Mouse (Mus musculus) small intestine, adult 2 months (tissue): ENCODE results near the gene Ust. TPM values are rescaled to one million over a fixed set of nuclear protein-coding genes. Genes with fewer than 3 reads are reported as not detected.

Experiments used
- H3K27ac ChIP-seq: fragments of 200-500 bp; 2 replicates; pipeline ENCODE4 v1.5.1; 2012; ENCODE audit warnings: low read depth, low read length, control low read depth, inconsistent platforms; ENCODE audit not compliant: insufficient read depth
- H3K27me3 ChIP-seq: fragments of 200-500 bp; 2 replicates; pipeline ENCODE4 v1.6.1; 2012; ENCODE audit warnings: mild to moderate bottlenecking, moderate library complexity, low read length, inconsistent platforms; ENCODE audit not compliant: control insufficient read depth, insufficient read depth
- H3K36me3 ChIP-seq: fragments of 200-500 bp; 2 replicates; pipeline ENCODE4 v1.6.1; 2012; ENCODE audit warnings: mild to moderate bottlenecking, low read length, control low read depth, inconsistent platforms; ENCODE audit not compliant: control insufficient read depth, insufficient read depth
- H3K4me1 ChIP-seq: fragments of 200-500 bp; 2 replicates; pipeline ENCODE4 v1.6.1; 2012; ENCODE audit warnings: low read length, inconsistent platforms, mixed read lengths; ENCODE audit not compliant: control insufficient read depth, insufficient read depth, insufficient read length
- H3K4me3 ChIP-seq: fragments of 200-500 bp; 2 replicates; pipeline ENCODE4 v1.5.1; 2012; ENCODE audit warnings: low read depth, mild to moderate bottlenecking, control low read depth, inconsistent platforms, low read length, moderate library complexity
- CTCF ChIP-seq: fragments of 200-500 bp; IDR thresholded peaks from 2 replicates; pipeline ENCODE4 v1.5.1; 2012; ENCODE audit warnings: low read depth, mild to moderate bottlenecking, control low read depth, inconsistent platforms, low read length, moderate library complexity, mixed read lengths; ENCODE audit not compliant: insufficient replicate concordance, insufficient read length; ENCODE audit errors: extremely low read depth
- POLR2A ChIP-seq: fragments of 200-500 bp; IDR thresholded peaks from 2 replicates; pipeline ENCODE4 v1.6.1; 2012; ENCODE audit warnings: low read depth, mild to moderate bottlenecking, control low read depth, inconsistent platforms, low read length, moderate library complexity
- WGBS: fragments of 180-500 bp; shearing (Covaris S2); methylation state at CpG from one replicate; pipeline ENCODE4 v1.1.7; 2018; 5-methylcytosine and 5-hydroxymethylcytosine counted together
- polyA plus RNA-seq: library from polyadenylated mRNA; depleted of rRNA; stranded (reverse); fragments of >200 nt; gene quantifications from 2 replicates; pipeline ENCODE4 v1.2.3, GENCODE M21; 2012

The Ust gene
- polyA plus RNA-seq, 1 experiment = 0.33 TPM

DNA sequence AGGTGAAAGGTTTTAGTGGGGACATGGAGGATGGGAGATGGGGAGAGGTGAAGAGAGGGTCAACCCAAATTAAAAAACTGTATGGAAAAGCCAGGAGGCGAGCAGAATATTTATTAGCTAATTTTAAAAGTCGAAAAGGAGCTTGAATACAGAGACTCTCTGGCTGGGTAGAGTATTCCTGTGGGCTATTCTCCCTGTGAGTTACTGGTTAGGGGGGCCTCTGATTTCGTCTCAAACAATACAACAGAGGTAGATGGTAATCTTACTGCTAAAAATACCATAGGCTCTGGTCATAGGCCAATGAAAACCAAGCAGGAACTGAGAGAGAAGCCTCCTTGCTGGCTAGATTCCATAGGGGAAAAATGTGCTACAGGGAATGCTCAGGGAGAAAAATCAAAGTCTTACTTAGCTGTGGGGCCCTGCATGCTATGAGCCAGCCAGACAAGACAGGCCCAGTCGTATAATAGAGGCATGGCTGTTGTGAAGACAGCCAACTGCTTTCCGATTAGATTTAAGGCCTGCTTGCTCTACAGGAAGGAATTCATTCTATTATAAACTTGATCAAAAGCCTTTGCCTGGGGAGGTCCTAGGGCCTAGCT lies 23.0 kb downstream of the Ust start:
- Histone ChIP-seq H3K27me3 (no peaks in the 10 kb centered on the region), H3K36me3 (no peaks in the 10 kb centered on the region), H3K27ac (no peak overlapping the region), H3K4me3 (no peak overlapping the region), H3K4me1 (no peaks in the 10 kb centered on the region; the same call in 1 of the 2 replicates)
- no peak for TF ChIP-seq CTCF
- no peak for TF ChIP-seq POLR2A
- WGBS = 53% methylated on average over 5 of the region's 5 CpGs

DNA sequence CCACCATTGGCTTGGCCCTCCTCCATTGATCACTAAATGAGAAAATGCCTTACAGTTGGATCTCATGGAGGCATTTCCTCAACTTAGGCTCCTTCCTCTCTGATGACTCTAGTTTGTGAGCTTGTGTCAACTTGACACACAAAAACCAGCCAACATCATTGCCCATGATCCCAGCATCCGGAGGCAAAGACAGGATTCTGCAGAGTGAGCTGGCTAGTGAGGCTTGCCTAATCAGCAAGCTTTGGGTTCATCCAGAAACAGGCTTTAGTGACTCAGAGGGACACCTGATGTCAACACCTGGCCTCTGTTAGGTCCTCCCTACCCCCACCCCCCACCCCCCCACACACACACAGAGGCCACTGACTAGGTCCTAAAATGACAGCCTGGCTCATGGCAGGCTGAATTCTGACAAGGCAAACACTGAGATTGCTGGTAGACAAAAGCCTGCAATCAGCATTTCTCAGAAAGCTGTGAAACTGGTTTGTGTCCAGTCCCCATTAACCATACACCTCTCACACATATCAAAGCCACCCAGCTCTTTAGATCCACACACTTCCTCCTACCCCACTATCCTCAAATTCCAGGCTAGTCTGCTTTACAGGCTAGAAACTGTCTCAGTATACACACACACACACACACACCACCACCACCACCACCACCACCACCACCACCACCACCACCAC lies 26.6 kb downstream of the Ust start:
- Histone ChIP-seq H3K27me3 (no peaks in the 10 kb centered on the region), H3K4me1 (no peaks in the 10 kb centered on the region), H3K27ac (no peak overlapping the region), H3K4me3 (no peak overlapping the region), H3K36me3 (no peaks in the 10 kb centered on the region)
- WGBS = 84% methylated on average over 1 of the region's 1 CpGs
- no peak for TF ChIP-seq CTCF
- TF ChIP-seq POLR2A = no peak

DNA sequence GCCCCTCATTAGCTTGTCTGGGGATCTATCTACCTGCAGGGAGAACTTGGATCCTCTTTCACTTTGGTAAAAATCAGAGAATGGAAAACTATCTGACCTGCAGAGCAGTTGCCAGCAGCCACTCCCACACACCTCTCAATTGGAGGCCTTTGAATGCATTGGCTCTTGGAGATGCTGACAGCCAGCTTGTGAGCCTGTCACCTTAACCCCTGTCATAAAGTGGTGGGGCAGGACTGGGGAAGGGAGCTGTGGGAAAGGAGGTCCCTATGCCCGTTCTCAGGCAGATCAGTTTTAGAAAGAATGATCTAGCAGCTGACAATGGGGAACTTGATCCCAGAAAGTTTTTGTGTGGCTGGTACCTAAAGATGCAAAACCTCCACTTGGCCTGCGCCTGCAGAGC lies 31.2 kb downstream of the Ust start:
- Histone ChIP-seq H3K27ac (no peak overlapping the region), H3K27me3 (no peaks in the 10 kb centered on the region), H3K36me3 (no peaks in the 10 kb centered on the region), H3K4me1 (no peaks in the 10 kb centered on the region), H3K4me3 (no peak overlapping the region)
- no peak for TF ChIP-seq CTCF
- no peak for TF ChIP-seq POLR2A
- WGBS = 67% methylated on average over 2 of the region's 2 CpGs

DNA sequence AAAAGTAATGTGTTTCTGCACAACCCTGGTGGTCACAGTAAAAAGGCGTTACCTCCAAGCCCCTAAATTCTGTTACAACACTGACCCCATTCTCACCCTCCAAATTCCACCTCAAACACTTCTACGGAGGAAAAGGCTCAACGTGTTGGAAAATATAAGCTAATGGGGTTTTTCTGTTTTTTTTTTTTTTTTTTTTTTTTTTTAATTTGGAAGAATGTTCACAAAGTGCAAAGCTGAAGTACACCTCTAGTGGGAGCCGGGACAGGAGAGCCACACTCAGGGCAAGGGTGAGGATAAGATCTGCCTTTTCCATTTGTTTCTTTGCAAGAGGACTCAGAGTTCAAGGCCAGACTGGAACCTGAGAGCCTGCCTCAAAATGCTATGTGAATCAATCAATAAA lies 34.1 kb downstream of the Ust start:
- no peaks in the 10 kb centered on the region for H3K36me3 ChIP-seq
- H3K4me1 ChIP-seq = no peaks in the 10 kb centered on the region
- no peak overlapping the region for H3K4me3 ChIP-seq
- no peaks in the 10 kb centered on the region for H3K27me3 ChIP-seq
- TF ChIP-seq POLR2A = no peak
- TF ChIP-seq CTCF = no peak
- 83% methylated on average over 4 of the region's 4 CpGs for WGBS
- H3K27ac ChIP-seq = no peak overlapping the region

DNA sequence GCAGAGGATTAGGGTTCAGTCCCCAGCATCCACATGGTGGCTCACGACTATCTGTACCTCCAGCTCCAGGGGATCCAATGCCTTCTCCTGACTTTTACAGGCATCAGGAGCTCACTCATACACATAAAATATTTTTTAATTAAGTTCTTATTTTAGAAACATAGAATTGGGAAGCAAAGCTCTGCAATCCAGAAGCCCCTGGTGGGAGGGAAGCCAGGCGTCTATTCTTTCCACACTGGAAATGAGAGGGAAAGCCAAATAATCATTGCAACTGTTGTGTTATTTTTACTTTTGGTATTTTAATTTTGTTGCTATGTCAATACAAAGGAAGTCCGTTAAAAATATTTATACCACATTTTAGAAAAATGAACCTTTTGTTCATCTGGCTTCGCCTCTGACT lies 35.8 kb downstream of the Ust start:
- WGBS = 85% methylated on average over 4 of the region's 4 CpGs
- Histone ChIP-seq H3K36me3 (no peaks in the 10 kb centered on the region), H3K27me3 (no peaks in the 10 kb centered on the region), H3K4me3 (no peak overlapping the region), H3K27ac (no peak overlapping the region), H3K4me1 (no peaks in the 10 kb centered on the region)
- no peak for TF ChIP-seq POLR2A
- no peak for TF ChIP-seq CTCF

DNA sequence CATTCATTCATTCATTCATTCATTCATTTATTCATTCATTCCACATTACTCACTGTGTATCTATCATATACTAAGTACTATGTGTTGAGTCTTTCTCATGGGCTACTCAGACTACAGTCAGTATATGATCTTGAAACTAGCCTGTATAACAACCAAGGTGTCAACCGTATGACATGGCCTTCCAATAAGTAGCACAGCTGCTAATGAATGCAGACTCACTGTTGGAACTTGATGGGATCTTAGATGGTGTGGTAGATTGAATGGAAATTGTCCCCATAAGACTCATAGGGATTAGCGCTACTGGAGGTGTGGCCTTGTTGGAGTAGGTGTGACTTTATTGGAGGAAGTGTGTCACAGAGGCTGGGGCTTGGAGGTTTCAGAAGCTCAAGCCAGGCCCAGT lies 38.8 kb downstream of the Ust start:
- TF ChIP-seq CTCF (no peak), POLR2A (no peak)
- H3K27me3 ChIP-seq = no peaks in the 10 kb centered on the region
- 91% methylated on average over 2 of the region's 2 CpGs for WGBS
- no peaks in the 10 kb centered on the region for H3K4me1 ChIP-seq
- H3K4me3 ChIP-seq = no peak overlapping the region
- no peaks in the 10 kb centered on the region for H3K36me3 ChIP-seq
- no peak overlapping the region for H3K27ac ChIP-seq

DNA sequence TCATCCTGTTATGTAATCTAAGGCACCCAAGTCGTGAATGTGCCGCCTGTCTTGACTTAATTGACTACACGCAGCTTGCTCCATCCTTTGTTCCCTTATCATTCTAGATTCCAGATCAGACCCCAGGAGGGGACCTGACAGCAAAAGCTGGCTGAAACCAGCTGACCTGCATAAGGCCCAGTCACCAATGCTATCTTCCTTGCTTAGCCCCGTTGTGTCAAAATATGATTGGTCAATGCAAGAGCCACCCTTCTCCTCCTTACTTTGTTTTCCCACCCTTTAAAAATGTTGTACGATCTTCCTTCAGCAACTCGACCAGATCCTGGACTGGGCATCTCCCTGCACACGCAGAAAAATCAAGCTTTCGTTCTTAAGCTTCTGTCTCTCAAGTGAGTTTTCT lies 40.7 kb downstream of the Ust start:
- TF ChIP-seq POLR2A (no peak), CTCF (no peak)

More for the DNA sequence above, 40.7 kb downstream of the Ust start:
- WGBS = 80% methylated on average over 8 of the region's 8 CpGs
- Histone ChIP-seq H3K4me3 (no peak overlapping the region), H3K36me3 (no peaks in the 10 kb centered on the region), H3K27ac (no peak overlapping the region), H3K4me1 (no peaks in the 10 kb centered on the region), H3K27me3 (no peaks in the 10 kb centered on the region)
